Mouse (Mus musculus) liver, embryonic 11.5 days (tissue): ENCODE results near the gene Lzts3. TPM values are rescaled to one million over a fixed set of nuclear protein-coding genes. Genes with fewer than 3 reads are reported as not detected.
"Not testable (repeated sequence)": the region's sequence is repeated elsewhere in the genome, so short reads cannot be mapped to it uniquely, and the experiment has no call there.

Experiments
- ATAC-seq: fragments of 200-750 bp; cut with Nextera tagmentation; replicated peaks from 2 replicates; pipeline ENCODE4 v1.8.0; 2017; ENCODE audit warnings: moderate number of reproducible peaks, mild to moderate bottlenecking, moderate TSS enrichment, moderate library complexity; ENCODE audit not compliant: low FRiP score
- DNase-seq: peaks from one replicate; pipeline ENCODE4 v3.0.0-alpha.2; 2017; ENCODE audit warnings: low spot score
- H3K27ac ChIP-seq: fragments of 300-500 bp; sonication (generic); 2 replicates; pipeline ENCODE4 v1.5.1; 2014; ENCODE audit warnings: mild to moderate bottlenecking, low read depth, low read length, control low read depth
- H3K27me3 ChIP-seq: fragments of 300-500 bp; sonication (generic); replicated peaks from 2 replicates; pipeline ENCODE4 v1.6.1; 2014; ENCODE audit warnings: low read length, mixed read lengths; ENCODE audit not compliant: control insufficient read depth, insufficient read depth
- H3K36me3 ChIP-seq: fragments of 300-500 bp; sonication (generic); 2 replicates; pipeline ENCODE4 v1.6.1; 2014; ENCODE audit warnings: mild to moderate bottlenecking, low read length, moderate library complexity, mixed read lengths; ENCODE audit not compliant: control insufficient read depth, insufficient read depth
- H3K4me1 ChIP-seq: fragments of 300-500 bp; sonication (generic); replicated peaks from 2 replicates; pipeline ENCODE4 v1.6.1; 2014; ENCODE audit warnings: low read length, mixed read lengths; ENCODE audit not compliant: control insufficient read depth, insufficient read depth
- H3K4me2 ChIP-seq: fragments of 300-500 bp; sonication (generic); 2 replicates; pipeline ENCODE4 v1.6.1; 2014; ENCODE audit warnings: mild to moderate bottlenecking, control low read depth, moderate library complexity
- H3K4me3 ChIP-seq: fragments of 300-500 bp; sonication (generic); 2 replicates; pipeline ENCODE4 v1.5.1; 2014; ENCODE audit warnings: low read depth, low read length, control low read depth
- H3K9ac ChIP-seq: fragments of 300-500 bp; sonication (generic); 2 replicates; pipeline ENCODE4 v1.6.1; 2014; ENCODE audit warnings: low read depth, low read length, control low read depth
- H3K9me3 ChIP-seq: fragments of 300-500 bp; sonication (generic); 2 replicates; pipeline ENCODE4 v1.6.1; 2016; ENCODE audit warnings: low read length, inconsistent platforms, mixed read lengths; ENCODE audit not compliant: control insufficient read depth
- WGBS: fragments of 180-500 bp; shearing (Covaris S2); extraction: QIAGEN DNeasy Blood & Tissue Kit; methylation state at CpG from one replicate; pipeline ENCODE4 v1.1.7; 2014; 5-methylcytosine and 5-hydroxymethylcytosine counted together
- polyA plus RNA-seq: library from polyadenylated mRNA; unstranded; fragments of >200 nt; fragmentation: Nextera tagmentation; extraction: Ambion mirVana; gene quantifications from 2 replicates; pipeline ENCODE4 v1.2.1, GENCODE M21; 2014

The Lzts3 gene
- polyA plus RNA-seq, 1 experiment from 2014 or later, result 0.36 TPM

DNA sequence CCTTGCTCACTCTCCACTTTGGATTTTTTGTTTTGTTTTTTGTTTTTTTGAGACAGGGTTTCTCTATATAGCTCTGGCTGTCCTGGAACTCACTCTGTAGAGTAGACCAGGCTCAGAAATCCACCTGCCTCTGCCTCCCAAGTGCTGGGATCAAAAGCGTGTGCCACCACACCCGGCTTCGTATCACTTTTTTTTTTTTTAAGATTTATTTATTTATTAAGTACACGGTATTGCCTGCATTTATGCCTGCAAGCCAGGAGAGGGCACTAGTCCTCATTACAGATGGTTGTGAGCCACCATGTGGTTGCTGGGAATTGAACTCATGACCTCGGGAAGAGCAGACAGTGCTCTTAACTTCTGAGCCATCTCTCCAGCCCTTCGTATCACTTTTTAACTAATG is 6.4 kb upstream of the Lzts3 start:
- not testable (repeated sequence) for H3K36me3 ChIP-seq, H3K27ac ChIP-seq, H3K9me3 ChIP-seq, H3K4me2 ChIP-seq, H3K4me3 ChIP-seq, DNase-seq, H3K4me1 ChIP-seq, H3K9ac ChIP-seq, H3K27me3 ChIP-seq, ATAC-seq
- WGBS, result 71% methylated on average over 6 of the region's 6 CpGs

- H3K27me3 ChIP-seq, result peaks cover 9% of the 10 kb centered on the region
- H3K9ac ChIP-seq, result no peak overlapping the region
- H3K4me3 ChIP-seq, result no peak overlapping the region
- H3K27ac ChIP-seq, result no peak overlapping the region
- no peak overlapping the region for H3K4me2 ChIP-seq
- H3K4me1 ChIP-seq, result peaks cover 10% of the 10 kb centered on the region
- no peaks in the 10 kb centered on the region for H3K36me3 ChIP-seq
- WGBS, result 73% methylated on average over 4 of the region's 4 CpGs
- ATAC-seq (no peak), DNase-seq (no peak)
- H3K9me3 ChIP-seq, result no peaks in the 10 kb centered on the region
Observed at GRCm38 (mm10) chr2:130645198-130645597, 2.6 kb upstream of the Lzts3 start.

- peak; percentile 8; the same call in 1 of the 2 replicates for ATAC-seq
- 1% methylated on average over 18 of the region's 27 CpGs for WGBS
Observed at GRCm38 (mm10) chr2:130642197-130642660, 374 bp downstream of the Lzts3 start.

DNA sequence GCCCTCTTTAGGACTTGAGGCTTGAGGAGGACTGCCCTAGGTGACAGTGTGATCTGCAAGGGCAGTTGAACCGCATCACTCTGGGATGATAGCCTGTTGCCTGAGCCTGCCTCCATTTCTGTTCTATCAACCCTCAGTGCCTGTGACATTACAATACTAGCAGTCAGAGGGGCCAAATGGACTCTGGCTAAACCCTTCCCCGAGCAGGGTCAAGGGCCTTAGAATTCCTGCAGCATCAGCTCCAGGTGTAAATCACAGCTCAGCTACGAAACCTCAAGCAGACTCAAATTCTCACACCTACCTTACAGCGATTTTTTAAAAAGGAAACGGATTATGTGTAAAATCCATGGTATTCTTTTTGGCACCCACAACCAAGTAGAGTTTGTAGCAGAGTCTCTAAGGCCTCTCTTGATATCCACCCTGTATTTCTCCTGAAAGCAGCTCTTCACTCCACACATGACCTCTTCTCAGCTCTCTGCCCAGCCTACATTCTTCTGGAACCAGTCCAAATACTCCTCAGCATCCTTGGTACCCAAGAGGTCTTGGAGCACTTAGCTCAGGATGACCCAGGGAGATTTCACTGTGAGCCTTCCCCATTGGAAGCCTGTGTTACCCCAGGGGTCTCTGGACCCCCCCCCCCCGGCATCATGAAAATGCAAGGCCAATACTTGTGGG is 1.1 kb downstream of the Lzts3 start:
- ATAC-seq (no peak), DNase-seq (no peak)
- no peak overlapping the region for H3K4me3 ChIP-seq
- no peak overlapping the region for H3K27ac ChIP-seq
- WGBS, result 57% methylated on average over 6 of the region's 6 CpGs
- H3K36me3 ChIP-seq, result no peaks in the 10 kb centered on the region
- no peak overlapping the region for H3K4me2 ChIP-seq
- H3K27me3 ChIP-seq, result peaks cover 31% of the 10 kb centered on the region
- no peaks in the 10 kb centered on the region for H3K9me3 ChIP-seq
- no peak overlapping the region for H3K9ac ChIP-seq
- H3K4me1 ChIP-seq, result peaks cover 12% of the 10 kb centered on the region

More at GRCm38 (mm10) chr2:130642197-130642660, 374 bp downstream of the Lzts3 start:
- no peak overlapping the region; the same call in 1 of the 2 replicates for H3K27ac ChIP-seq
- no peaks in the 10 kb centered on the region for H3K36me3 ChIP-seq
- H3K9me3 ChIP-seq, result no peaks in the 10 kb centered on the region
- peaks cover 24% of the 10 kb centered on the region for H3K27me3 ChIP-seq
- H3K4me2 ChIP-seq, result peak overlapping the region; percentile 95
- peaks cover 12% of the 10 kb centered on the region for H3K4me1 ChIP-seq
- H3K9ac ChIP-seq, result peak overlapping the region; percentile 69
- H3K4me3 ChIP-seq, result peak overlapping the region; percentile 66
- DNase-seq, result peak; percentile 44

DNA sequence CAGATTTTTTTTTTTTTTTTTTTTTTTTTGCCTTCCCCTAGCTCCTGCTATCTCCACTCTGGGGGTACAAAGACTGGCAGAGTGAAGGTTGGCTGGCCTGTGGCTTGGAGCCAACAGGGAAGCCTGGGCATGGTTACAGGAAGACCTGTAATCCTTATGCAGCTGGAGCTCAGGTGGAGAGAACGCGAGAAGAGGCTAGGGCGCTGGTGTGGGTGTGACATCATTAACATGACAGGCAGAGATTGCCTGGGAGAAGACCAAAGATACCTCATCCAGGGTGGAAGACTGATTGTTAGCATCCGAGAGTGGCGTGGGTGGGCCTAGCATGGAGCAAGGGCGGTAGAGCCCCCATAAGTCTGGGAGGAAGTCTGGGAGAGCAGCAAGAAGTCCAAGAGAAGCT is 3.3 kb downstream of the Lzts3 start:
- H3K27ac ChIP-seq, result no peak overlapping the region
- H3K9ac ChIP-seq, result no peak overlapping the region
- no peak overlapping the region for H3K4me2 ChIP-seq
- no peak for DNase-seq
- ATAC-seq, result no peak
- no peaks in the 10 kb centered on the region for H3K9me3 ChIP-seq
- peaks cover 54% of the 10 kb centered on the region for H3K27me3 ChIP-seq
- H3K4me3 ChIP-seq, result no peak overlapping the region
- H3K36me3 ChIP-seq, result no peaks in the 10 kb centered on the region
- WGBS, result 79% methylated on average over 6 of the region's 6 CpGs
- peaks cover 30% of the 10 kb centered on the region for H3K4me1 ChIP-seq

GRCm38 (mm10) chr2:130638101-130638611 is 4.4 kb downstream of the Lzts3 start:
- peaks cover 27% of the 10 kb centered on the region for H3K4me1 ChIP-seq
- 26% methylated on average over 16 of the region's 16 CpGs for WGBS
- ATAC-seq, result no peak
- H3K9me3 ChIP-seq, result no peaks in the 10 kb centered on the region
- no peak overlapping the region for H3K4me3 ChIP-seq
- peak overlapping the region; percentile 32 for H3K4me2 ChIP-seq
- H3K9ac ChIP-seq, result no peak overlapping the region
- H3K36me3 ChIP-seq, result no peaks in the 10 kb centered on the region
- DNase-seq, result no peak
- peaks cover 64% of the 10 kb centered on the region for H3K27me3 ChIP-seq
- H3K27ac ChIP-seq, result no peak overlapping the region

DNA sequence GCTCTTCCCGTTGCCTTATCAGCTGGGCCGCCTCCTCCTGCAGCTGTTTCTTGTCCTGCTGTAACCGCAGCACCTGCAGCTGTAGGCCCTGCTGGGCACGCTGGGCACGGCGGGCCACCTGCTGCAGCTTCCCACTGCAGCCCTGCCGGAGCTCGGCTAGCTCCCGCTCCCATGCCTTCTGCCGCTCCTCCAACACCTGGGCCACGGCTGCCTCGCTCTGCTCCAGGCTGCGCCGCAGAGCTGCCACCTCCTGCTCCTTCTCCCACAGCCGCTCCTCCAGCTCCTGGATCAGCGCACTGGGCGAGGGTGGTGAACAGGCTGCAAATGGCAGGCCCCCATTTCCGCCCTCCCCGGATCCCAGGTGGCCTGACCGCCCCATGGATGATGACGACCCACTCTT is 6.8 kb downstream of the Lzts3 start:
- DNase-seq (peak; percentile 51), ATAC-seq (peak; percentile 60)
- no peak overlapping the region for H3K9ac ChIP-seq
- peaks cover 63% of the 10 kb centered on the region for H3K27me3 ChIP-seq
- peak overlapping the region; percentile 49 for H3K4me3 ChIP-seq
- 9% methylated on average over 21 of the region's 21 CpGs for WGBS
- peak overlapping the region; percentile 65 for H3K4me2 ChIP-seq
- H3K36me3 ChIP-seq, result no peaks in the 10 kb centered on the region
- H3K9me3 ChIP-seq, result no peaks in the 10 kb centered on the region
- no peak overlapping the region for H3K27ac ChIP-seq
- peaks cover 20% of the 10 kb centered on the region for H3K4me1 ChIP-seq

DNA sequence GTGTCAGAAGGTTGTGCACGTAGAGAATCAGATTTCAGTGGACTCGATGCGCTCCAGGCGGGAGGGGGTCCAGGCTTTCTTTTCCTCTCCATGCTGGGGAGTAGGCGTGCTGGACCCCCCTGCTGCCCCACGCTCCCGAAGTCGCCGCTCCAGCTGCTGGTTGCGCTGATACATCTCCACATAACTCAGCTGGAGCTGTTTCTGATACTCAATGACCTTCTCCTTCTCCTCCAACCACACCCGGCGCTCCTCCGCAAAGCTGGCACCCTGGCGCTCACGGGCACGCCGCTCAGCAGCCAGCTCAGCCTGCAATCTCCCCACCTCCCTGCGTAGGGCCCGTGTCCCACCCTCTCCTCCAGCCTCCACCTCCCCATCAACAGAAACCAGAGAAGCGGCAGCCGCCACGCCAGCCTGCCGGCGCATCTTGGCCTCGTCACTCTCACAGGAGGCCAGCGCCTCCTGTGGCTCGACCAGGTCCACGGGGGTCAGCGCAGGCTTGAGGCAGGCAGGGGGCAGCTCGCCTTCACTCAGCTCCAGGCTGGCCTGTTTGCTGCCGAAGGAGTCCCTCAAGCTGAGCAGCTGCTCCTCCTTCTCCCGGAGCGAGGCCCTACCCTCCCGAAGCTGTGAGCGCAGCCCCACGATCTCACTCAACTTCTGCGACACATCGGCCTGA is 7.7 kb downstream of the Lzts3 start:
- no peaks in the 10 kb centered on the region for H3K36me3 ChIP-seq
- ATAC-seq (no peak), DNase-seq (peak; percentile 53)
- H3K27ac ChIP-seq, result no peak overlapping the region
- no peaks in the 10 kb centered on the region for H3K9me3 ChIP-seq
- H3K4me1 ChIP-seq, result peaks cover 20% of the 10 kb centered on the region
- H3K4me2 ChIP-seq, result peak overlapping the region; percentile 65
- H3K27me3 ChIP-seq, result peaks cover 59% of the 10 kb centered on the region
- peak overlapping the region; percentile 49 for H3K4me3 ChIP-seq
- H3K9ac ChIP-seq, result 0 out of 2 replicates have a peak overlapping the region, but pooled peaks have one; percentile 7
- 4% methylated on average over 38 of the region's 38 CpGs for WGBS
